Mouse (Mus musculus) stomach, postnatal 0 days (tissue): ENCODE data around the gene Arhgap6. TPM values are rescaled to one million over a fixed set of nuclear protein-coding genes. Genes with fewer than 3 reads are reported as not detected.

Source experiments
- ATAC-seq: fragments of 200-750 bp; cut with Nextera tagmentation; 2 replicates; pipeline ENCODE4 v1.8.0; 2017; ENCODE audit not compliant: low FRiP score, low TSS enrichment
- DNase-seq: peaks from one replicate; pipeline ENCODE4 v3.0.0-alpha.2; 2016; ENCODE audit warnings: low spot score
- H3K27ac ChIP-seq: fragments of 300-500 bp; sonication (generic); replicated peaks from 2 replicates; pipeline ENCODE4 v1.5.1; 2014; ENCODE audit warnings: mild to moderate bottlenecking, control low read depth
- H3K27me3 ChIP-seq: fragments of 300-500 bp; sonication (generic); 2 replicates; pipeline ENCODE4 v1.6.1; 2014; ENCODE audit warnings: low read length; ENCODE audit not compliant: control insufficient read depth, insufficient read depth
- H3K36me3 ChIP-seq: fragments of 300-500 bp; sonication (generic); 2 replicates; pipeline ENCODE4 v1.6.1; 2014; ENCODE audit warnings: low read length, mixed read lengths; ENCODE audit not compliant: control insufficient read depth, insufficient read depth
- H3K4me1 ChIP-seq: fragments of 300-500 bp; sonication (generic); replicated peaks from 2 replicates; pipeline ENCODE4 v1.6.1; 2014; ENCODE audit warnings: antibody characterized with exemption; ENCODE audit not compliant: control insufficient read depth, insufficient read depth
- H3K4me2 ChIP-seq: fragments of 300-500 bp; sonication (generic); replicated peaks from 2 replicates; pipeline ENCODE4 v1.6.1; 2014; ENCODE audit warnings: low read depth, mild to moderate bottlenecking, control low read depth, moderate library complexity
- H3K4me3 ChIP-seq: fragments of 300-500 bp; sonication (generic); 2 replicates; pipeline ENCODE4 v1.5.1; 2014; ENCODE audit warnings: low read depth, low read length, control low read depth
- H3K9ac ChIP-seq: fragments of 300-500 bp; sonication (generic); 2 replicates; pipeline ENCODE4 v1.6.1; 2014; ENCODE audit warnings: mild to moderate bottlenecking, low read length, control low read depth, mixed read lengths
- H3K9me3 ChIP-seq: fragments of 300-500 bp; sonication (generic); 2 replicates; pipeline ENCODE4 v1.6.1; 2016; ENCODE audit warnings: low read length; ENCODE audit not compliant: control insufficient read depth
- CTCF ChIP-seq: IDR thresholded peaks from 2 replicates; pipeline ENCODE4 v1.5.1; 2016; ENCODE audit warnings: antibody characterized with exemption, low read depth, mild to moderate bottlenecking, moderate library complexity
- EP300 ChIP-seq: optimal IDR thresholded peaks from 2 replicates; pipeline ENCODE3; 2016; ENCODE audit warnings: antibody characterized with exemption
- WGBS: fragments of 180-500 bp; shearing (Covaris S2); extraction: QIAGEN DNeasy Blood & Tissue Kit; methylation state at CpG from one replicate; pipeline ENCODE4 v1.1.7; 2014; 5-methylcytosine and 5-hydroxymethylcytosine counted together
- polyA plus RNA-seq: library from polyadenylated mRNA; unstranded; fragments of >200 nt; fragmentation: Nextera tagmentation; extraction: Ambion mirVana; gene quantifications from 2 replicates; pipeline ENCODE4 v1.2.1, GENCODE M21; 2015

The Arhgap6 gene
- polyA plus RNA-seq, 1 experiment from 2014 or later, result 5.0 TPM

- H3K4me2 ChIP-seq, result no peak overlapping the region
- no peaks in the 10 kb centered on the region for H3K27me3 ChIP-seq
- no peaks in the 10 kb centered on the region for H3K9me3 ChIP-seq
- H3K4me1 ChIP-seq, result no peaks in the 10 kb centered on the region
- ATAC-seq, result no peak
- no peak overlapping the region for H3K27ac ChIP-seq
- 33% methylated on average over 3 of the region's 3 CpGs for WGBS
- H3K36me3 ChIP-seq, result no peaks in the 10 kb centered on the region
- H3K9ac ChIP-seq, result no peak overlapping the region
- DNase-seq, result peak; percentile 14
- TF ChIP-seq EP300 (no peak), CTCF (no peak)
- H3K4me3 ChIP-seq, result no peak overlapping the region
Measured at GRCm38 (mm10) chrX:169047595-169047994, 252.7 kb downstream of the Arhgap6 start.

DNA sequence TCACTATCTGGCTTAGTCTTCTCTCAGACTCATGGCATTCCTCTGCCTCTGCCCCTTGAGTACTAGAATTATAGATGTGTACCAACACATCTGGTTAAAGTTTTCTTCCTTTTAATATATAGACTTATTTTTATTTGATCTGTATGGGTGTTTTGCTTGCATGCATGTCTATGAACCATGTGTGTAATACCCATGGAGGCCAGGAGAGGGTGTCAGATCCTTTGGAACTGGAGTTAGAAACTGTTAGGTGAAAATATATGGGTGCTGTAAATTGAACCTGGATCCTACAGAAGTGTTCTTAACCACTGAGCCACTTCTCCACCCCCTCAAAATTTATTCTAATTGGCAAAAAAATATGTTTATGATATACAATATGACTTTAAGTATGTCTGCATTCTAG is 254.7 kb downstream of the Arhgap6 start:
- Histone ChIP-seq H3K4me1 (no peaks in the 10 kb centered on the region), H3K27ac (no peak overlapping the region), H3K4me2 (no peak overlapping the region), H3K36me3 (no peaks in the 10 kb centered on the region), H3K4me3 (no peak overlapping the region), H3K27me3 (no peaks in the 10 kb centered on the region), H3K9me3 (no peaks in the 10 kb centered on the region), H3K9ac (no peak overlapping the region)
- TF ChIP-seq EP300 (no peak), CTCF (peak; percentile 44)
- ATAC-seq (no peak), DNase-seq (no peak)

DNA sequence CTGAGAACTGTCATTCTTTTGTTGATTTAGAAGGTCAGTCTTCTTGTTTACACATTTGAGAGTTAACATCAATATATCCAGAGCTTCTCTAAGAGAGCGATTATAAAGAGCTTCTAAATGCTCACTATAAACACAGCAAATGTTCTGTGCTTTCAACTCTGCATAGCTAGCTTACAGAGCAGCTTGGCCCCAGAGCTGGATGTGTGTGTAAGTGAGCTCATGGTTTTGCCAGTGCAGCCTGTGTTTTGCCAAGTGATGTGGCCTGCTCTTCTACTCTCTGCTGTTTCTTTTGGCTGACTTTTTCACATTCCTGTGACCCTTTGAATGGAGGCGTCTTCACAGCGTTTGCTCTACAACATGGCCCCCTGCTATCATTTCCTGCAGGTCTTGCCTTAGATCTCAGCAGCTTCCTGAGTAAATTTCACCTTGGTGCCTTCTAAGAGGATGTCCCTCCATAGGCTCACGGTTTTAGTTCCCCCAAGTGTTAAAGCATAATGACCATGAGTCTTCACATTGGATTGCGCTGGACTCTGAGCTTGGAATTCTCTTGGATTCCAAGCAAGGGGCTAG is 259.1 kb downstream of the Arhgap6 start:
- Histone ChIP-seq H3K4me2 (no peak overlapping the region), H3K9ac (no peak overlapping the region), H3K4me1 (no peaks in the 10 kb centered on the region), H3K9me3 (no peaks in the 10 kb centered on the region), H3K36me3 (no peaks in the 10 kb centered on the region), H3K27me3 (no peaks in the 10 kb centered on the region), H3K27ac (no peak overlapping the region), H3K4me3 (no peak overlapping the region)
- 41% methylated on average over 5 of the region's 5 CpGs for WGBS
- ATAC-seq (no peak), DNase-seq (no peak)
- TF ChIP-seq EP300 (no peak), CTCF (no peak)

- Histone ChIP-seq H3K27ac (no peak overlapping the region), H3K4me1 (no peaks in the 10 kb centered on the region), H3K9ac (no peak overlapping the region), H3K36me3 (no peaks in the 10 kb centered on the region), H3K9me3 (no peaks in the 10 kb centered on the region), H3K27me3 (no peaks in the 10 kb centered on the region), H3K4me3 (no peak overlapping the region), H3K4me2 (no peak overlapping the region)
- no peak for ATAC-seq
- TF ChIP-seq CTCF, result no peak
- no peak for TF ChIP-seq EP300
- no peak for DNase-seq
Measured at GRCm38 (mm10) chrX:169062555-169062954, 267.7 kb downstream of the Arhgap6 start.

DNA sequence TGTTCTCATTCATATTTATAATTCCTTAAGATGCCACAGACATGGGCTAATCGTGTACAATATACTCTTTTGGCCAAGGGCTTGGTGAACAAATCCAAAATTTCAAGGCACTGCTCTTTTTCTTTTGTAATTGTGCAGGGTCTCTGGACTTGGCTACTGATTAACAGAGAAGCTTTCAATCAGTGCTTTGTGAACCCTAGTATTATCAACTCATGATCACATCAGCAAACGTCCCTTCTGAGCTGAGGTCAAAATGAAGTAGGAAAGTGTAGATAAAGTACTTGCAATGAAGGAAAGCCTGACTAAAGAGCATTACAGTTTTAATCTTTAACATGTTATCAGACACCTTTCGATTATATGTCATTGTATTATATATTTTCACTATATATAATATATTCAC is 270.4 kb downstream of the Arhgap6 start:
- no peak overlapping the region for H3K4me2 ChIP-seq
- H3K4me1 ChIP-seq, result no peaks in the 10 kb centered on the region
- no peak overlapping the region for H3K9ac ChIP-seq
- H3K4me3 ChIP-seq, result no peak overlapping the region
- ATAC-seq (no peak), DNase-seq (no peak)
- TF ChIP-seq EP300 (no peak), CTCF (no peak)
- no peaks in the 10 kb centered on the region for H3K27me3 ChIP-seq
- WGBS, result 50% methylated on average over 3 of the region's 3 CpGs
- no peaks in the 10 kb centered on the region for H3K36me3 ChIP-seq
- no peaks in the 10 kb centered on the region for H3K9me3 ChIP-seq
- no peak overlapping the region for H3K27ac ChIP-seq

GRCm38 (mm10) chrX:169065922-169066321 is 271.0 kb downstream of the Arhgap6 start:
- H3K9ac ChIP-seq, result no peak overlapping the region
- 59% methylated on average over 1 of the region's 1 CpGs for WGBS
- no peaks in the 10 kb centered on the region for H3K9me3 ChIP-seq
- ATAC-seq, result no peak
- TF ChIP-seq CTCF (no peak), EP300 (no peak)
- no peaks in the 10 kb centered on the region for H3K4me1 ChIP-seq
- H3K27me3 ChIP-seq, result no peaks in the 10 kb centered on the region
- H3K4me3 ChIP-seq, result no peak overlapping the region
- H3K27ac ChIP-seq, result no peak overlapping the region
- no peak for DNase-seq
- no peaks in the 10 kb centered on the region for H3K36me3 ChIP-seq
- no peak overlapping the region for H3K4me2 ChIP-seq
